Mouse (Mus musculus) cerebellum, postnatal 14 days (tissue): Measurements from ENCODE around the gene Sik1.

Experiments used
- DNase-seq, 2 experiments: peaks; one replicate each; pipeline ENCODE4 v3.0.0; 2021; ENCODE audit warnings: mixed read lengths in 2 of 2

Gene Sik1

GRCm38 (mm10) chr17:31875326-31875930 is 19.8 kb upstream of the Sik1 start:
- no peak for DNase-seq

- no peak for DNase-seq
Observed at GRCm38 (mm10) chr17:31874691-31875090, 19.1 kb upstream of the Sik1 start.

GRCm38 (mm10) chr17:31873973-31874372 is 18.4 kb upstream of the Sik1 start:
- DNase-seq, result no peak

- DNase-seq, result no peak
Observed at GRCm38 (mm10) chr17:31873185-31873870, 17.7 kb upstream of the Sik1 start.

DNA sequence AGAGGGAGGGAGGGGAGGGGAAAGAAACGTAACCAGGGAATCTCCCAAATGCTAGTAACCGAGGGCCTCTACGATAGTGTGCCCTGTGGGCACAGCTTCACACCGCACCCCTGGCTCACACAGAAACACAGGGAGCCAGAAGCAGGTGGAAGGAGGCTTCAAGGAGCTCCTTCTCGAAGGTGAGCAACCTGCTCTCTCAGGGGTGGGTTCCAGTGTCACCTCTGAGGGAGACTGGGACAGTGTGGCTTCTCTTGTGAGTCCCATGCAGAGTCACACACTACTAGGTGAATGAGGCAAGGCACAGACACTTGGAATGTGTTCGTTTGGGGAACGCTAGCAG is 17.2 kb upstream of the Sik1 start:
- no peak for DNase-seq

- DNase-seq, result no peak
Observed at GRCm38 (mm10) chr17:31871968-31872825, 16.6 kb upstream of the Sik1 start.

DNA sequence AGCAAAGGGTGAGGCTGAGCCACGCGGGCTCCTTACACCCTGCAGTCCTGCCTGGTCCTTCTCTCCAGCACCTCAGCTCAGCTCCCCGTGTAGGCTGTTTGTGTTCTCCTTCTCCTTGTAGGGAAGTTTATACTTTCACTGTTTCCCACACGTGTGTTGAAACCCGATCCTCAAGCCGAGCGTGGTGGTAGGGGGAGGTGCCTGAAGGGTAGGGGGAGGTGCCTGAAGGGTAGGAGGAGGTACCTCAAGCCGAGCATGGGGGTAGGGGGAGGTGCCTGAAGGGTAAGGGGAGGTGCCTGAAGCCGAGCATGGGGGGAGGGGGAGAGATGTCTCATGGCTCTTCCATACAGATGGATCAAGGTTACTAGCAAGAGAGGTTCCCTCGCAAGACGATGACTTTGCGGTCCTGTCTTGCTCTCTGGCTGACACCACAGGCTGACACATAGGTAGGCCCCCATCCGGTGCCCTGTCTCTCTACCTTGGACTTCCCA is 15.4 kb upstream of the Sik1 start:
- no peak for DNase-seq

- DNase-seq, result no peak
Observed at GRCm38 (mm10) chr17:31870446-31870845, 14.8 kb upstream of the Sik1 start.

GRCm38 (mm10) chr17:31868076-31868475 is 12.5 kb upstream of the Sik1 start:
- DNase-seq, result no peak

- DNase-seq, result no peak
Observed at GRCm38 (mm10) chr17:31867061-31867460, 11.5 kb upstream of the Sik1 start.

GRCm38 (mm10) chr17:31865636-31866035 is 10.0 kb upstream of the Sik1 start:
- no peak for DNase-seq

DNA sequence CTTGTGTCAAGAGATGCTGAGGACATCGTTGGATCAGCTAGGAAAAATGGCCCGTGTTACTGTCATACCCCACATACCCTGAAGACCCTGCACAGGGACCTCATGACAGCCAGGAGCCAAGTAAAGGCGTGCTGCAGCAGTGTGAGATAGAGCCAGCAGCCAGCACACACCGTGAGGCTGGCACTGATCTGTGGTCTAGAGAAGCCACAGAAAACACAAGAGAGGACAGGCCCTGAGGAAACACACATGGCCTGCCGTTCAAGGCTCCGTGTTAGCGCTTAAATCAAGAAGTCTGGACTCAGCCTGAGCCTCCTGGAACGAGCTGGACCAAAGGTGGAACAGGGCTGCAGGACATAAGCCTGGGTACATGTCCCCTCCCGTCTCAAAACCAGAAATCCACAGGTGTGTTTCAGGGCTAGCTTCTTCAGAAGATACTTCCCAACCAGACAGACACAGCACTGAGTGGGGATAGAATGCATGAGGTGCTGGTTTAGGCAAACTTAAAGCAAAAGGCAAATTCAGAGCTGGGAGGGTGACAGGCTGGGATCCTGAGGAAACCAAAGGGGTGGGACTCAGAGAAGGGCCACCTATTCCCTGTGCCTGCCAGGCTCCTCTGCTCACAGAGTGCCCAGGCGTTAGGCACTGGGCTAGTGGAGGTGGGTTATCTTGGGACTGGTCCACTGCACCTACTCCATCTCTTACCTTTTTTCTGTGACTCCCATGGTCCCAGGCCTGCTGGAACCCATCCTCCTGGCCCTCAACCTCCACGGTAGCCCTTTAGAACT is 9.3 kb upstream of the Sik1 start:
- no peak for DNase-seq

DNA sequence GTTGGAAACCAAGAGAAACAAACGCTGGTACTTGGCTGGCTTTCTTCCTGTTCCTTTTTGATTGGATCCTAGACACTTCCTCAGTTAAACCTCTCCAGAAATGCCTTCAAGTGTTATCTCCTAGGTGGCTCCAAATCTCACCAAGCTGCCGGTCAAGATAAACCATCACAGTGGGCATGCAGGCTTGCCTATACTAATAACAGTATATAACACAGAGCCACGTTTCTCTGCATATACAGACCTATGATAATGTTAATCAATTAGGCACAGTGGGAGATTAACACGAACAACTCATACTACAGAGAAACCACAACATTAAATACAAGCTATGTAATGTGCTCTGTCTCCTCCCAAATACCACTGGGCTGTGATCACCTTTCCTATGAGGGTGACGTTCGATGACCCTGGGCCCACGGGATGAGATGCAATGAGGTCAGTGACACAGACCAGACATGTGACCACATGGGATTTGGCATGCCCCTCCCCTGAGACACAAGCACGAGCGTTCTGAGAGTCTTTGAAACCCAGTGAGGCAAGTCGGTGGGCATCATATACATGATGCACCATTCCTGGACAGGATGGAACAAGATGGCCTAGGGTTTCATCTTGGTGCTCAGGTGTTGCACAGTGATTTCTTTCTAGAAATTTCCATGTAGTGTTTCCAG is 7.7 kb upstream of the Sik1 start:
- no peak for DNase-seq

DNA sequence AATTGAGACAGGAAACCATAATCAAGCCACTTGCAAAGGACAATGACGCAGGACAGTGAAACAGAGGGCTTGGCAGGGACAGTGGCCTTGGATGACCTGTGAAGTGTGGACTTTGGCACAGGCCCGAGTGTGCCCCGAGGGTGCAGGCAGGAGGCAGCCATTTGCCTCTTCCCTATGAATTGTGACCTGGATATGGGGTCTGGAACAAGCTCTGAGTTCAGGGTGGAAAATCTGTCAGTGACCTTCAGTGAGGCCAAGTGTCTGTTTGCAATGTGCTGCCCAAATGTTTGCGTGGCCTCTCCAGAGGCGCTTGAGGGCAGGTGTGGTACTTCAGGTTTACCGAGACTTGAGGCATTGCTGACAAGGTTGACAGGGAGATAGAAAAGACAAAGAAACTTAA is 6.5 kb upstream of the Sik1 start:
- DNase-seq, result peak in 1 of 2 experiments; percentile 28

- no peak for DNase-seq
Observed at GRCm38 (mm10) chr17:31861661-31862060, 6.1 kb upstream of the Sik1 start.

GRCm38 (mm10) chr17:31860856-31861255 is 5.3 kb upstream of the Sik1 start:
- no peak for DNase-seq

GRCm38 (mm10) chr17:31859367-31859766 is 3.8 kb upstream of the Sik1 start:
- no peak for DNase-seq

- DNase-seq, result no peak
Observed at GRCm38 (mm10) chr17:31858786-31859185, 3.2 kb upstream of the Sik1 start.

DNA sequence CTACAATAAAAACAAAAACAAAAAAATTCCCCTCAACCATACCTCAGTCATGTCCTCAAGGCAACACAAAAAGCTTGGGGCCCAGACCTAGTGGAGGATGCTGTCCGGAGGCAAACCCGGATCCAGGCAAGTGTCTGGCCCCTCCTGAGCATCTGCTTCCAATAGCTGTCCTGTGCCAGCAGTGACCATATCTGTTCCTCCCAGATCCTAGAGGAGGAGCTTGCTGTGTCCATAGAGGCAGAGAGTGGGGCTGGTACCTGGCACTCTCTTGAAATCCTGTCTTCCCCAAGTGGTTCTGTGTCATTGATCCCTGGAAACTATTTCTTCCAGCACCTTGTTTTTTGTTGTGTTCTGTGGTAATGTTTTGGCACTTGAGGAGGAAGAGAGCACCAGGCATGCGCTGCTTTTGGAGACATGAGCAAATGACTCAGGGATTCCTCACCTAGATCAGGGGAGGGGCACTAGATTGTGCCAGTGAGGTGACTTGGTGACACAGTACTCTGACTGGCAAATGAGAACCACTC is 2.4 kb upstream of the Sik1 start:
- DNase-seq, result no peak

DNA sequence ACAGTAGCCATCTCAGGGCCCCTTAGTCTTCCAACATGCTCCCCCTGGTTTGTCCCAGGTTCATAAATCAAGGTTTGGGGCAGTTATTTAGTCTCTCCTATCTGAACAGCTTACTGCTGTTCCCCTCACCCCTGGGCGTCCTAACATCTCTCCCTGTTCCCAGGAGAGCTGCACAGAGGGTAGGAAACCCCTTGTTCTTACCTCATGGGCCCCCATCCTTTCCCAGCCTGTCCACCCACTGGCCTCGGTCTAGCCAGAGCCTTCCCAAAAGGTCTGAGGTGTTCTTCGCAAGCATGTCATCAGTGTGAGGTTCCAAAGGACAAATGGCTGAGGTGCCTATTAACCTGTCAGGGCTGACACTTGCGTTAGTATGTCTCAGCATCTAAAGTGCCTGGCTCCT is 1.6 kb upstream of the Sik1 start:
- no peak for DNase-seq

GRCm38 (mm10) chr17:31856519-31857160 is 1.0 kb upstream of the Sik1 start:
- peak; percentile 49 to 54 for DNase-seq
